Mouse (Mus musculus) neural tube, embryonic 14.5 days (tissue): Measurements from ENCODE around the gene Ipcef1. TPM values are rescaled to one million over a fixed set of nuclear protein-coding genes. Genes with fewer than 3 reads are reported as not detected.

Experiments used
- ATAC-seq: fragments of 200-750 bp; cut with Nextera tagmentation; 2 replicates; pipeline ENCODE4 v1.8.0; 2017; ENCODE audit warnings: low read depth, mild to moderate bottlenecking, moderate TSS enrichment, moderate library complexity
- H3K27ac ChIP-seq: fragments of 300-500 bp; sonication (generic); 2 replicates; pipeline ENCODE4 v1.5.1; 2014; ENCODE audit warnings: low read depth, mild to moderate bottlenecking, control low read depth, low read length, moderate library complexity, mixed read lengths
- H3K27me3 ChIP-seq: fragments of 300-500 bp; sonication (generic); 2 replicates; pipeline ENCODE4 v1.6.1; 2014; ENCODE audit warnings: low read length; ENCODE audit not compliant: control insufficient read depth, insufficient read depth
- H3K36me3 ChIP-seq: fragments of 300-500 bp; sonication (generic); 2 replicates; pipeline ENCODE4 v1.6.1; 2014; ENCODE audit warnings: low read length, mixed read lengths; ENCODE audit not compliant: control insufficient read depth, insufficient read depth
- H3K4me1 ChIP-seq: fragments of 300-500 bp; sonication (generic); 2 replicates; pipeline ENCODE4 v1.6.1; 2014; ENCODE audit warnings: low read length; ENCODE audit not compliant: control insufficient read depth, insufficient read depth
- H3K4me2 ChIP-seq: fragments of 300-500 bp; sonication (generic); 2 replicates; pipeline ENCODE4 v1.6.1; 2014; ENCODE audit warnings: mild to moderate bottlenecking, low read depth, low read length, control low read depth
- H3K4me3 ChIP-seq: fragments of 300-500 bp; sonication (generic); 2 replicates; pipeline ENCODE4 v1.5.1; 2014; ENCODE audit warnings: low read depth, low read length, control low read depth, mixed read lengths
- H3K9ac ChIP-seq: fragments of 300-500 bp; sonication (generic); replicated peaks from 2 replicates; pipeline ENCODE4 v1.6.1; 2014; ENCODE audit warnings: low read depth, mild to moderate bottlenecking, control low read depth, low read length, mixed read lengths
- H3K9me3 ChIP-seq: fragments of 300-500 bp; sonication (generic); 2 replicates; pipeline ENCODE4 v1.6.1; 2016; ENCODE audit warnings: low read length; ENCODE audit not compliant: control insufficient read depth
- WGBS: fragments of 180-500 bp; shearing (Covaris S2); extraction: QIAGEN DNeasy Blood & Tissue Kit; methylation state at CpG from one replicate; pipeline ENCODE4 v1.1.7; 2014; 5-methylcytosine and 5-hydroxymethylcytosine counted together
- polyA plus RNA-seq: library from polyadenylated mRNA; unstranded; fragments of >200 nt; fragmentation: Nextera tagmentation; extraction: Ambion mirVana; gene quantifications from 2 replicates; pipeline ENCODE4 v1.2.1, GENCODE M21; 2014

Gene Ipcef1
- polyA plus RNA-seq, 1 experiment from 2014 or later = 5.4 TPM

DNA sequence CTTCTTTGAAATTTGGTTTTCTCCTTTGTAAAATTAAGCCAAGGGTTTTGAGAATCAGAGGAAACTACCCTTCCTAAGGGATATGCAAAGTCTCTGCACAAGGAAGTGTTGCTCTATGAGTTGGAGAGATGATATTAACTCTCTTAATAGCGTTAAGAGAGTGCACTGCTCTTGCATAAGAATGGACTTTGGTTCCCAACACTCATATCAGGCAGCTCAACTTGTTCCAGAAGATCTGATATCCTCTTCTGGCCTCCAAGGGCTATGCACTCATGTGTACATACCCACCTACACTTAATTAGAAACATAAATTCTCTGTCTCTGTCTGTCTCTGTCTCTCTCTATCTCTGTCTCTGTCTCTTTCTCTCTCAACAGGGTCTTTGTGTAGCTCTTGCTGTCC, 123.4 kb downstream of the Ipcef1 start:
- Histone ChIP-seq H3K4me1 (no peaks in the 10 kb centered on the region), H3K36me3 (no peaks in the 10 kb centered on the region), H3K27ac (no peak overlapping the region), H3K9me3 (no peaks in the 10 kb centered on the region), H3K27me3 (no peaks in the 10 kb centered on the region), H3K9ac (no peak overlapping the region), H3K4me3 (no peak overlapping the region), H3K4me2 (no peak overlapping the region)
- 44% methylated on average over 1 of the region's 1 CpGs for WGBS
- no peak for ATAC-seq

- 89% methylated on average over 4 of the region's 4 CpGs for WGBS
- Histone ChIP-seq H3K4me2 (no peak overlapping the region), H3K36me3 (no peaks in the 10 kb centered on the region), H3K9me3 (no peaks in the 10 kb centered on the region), H3K4me1 (no peaks in the 10 kb centered on the region), H3K27me3 (no peaks in the 10 kb centered on the region), H3K9ac (no peak overlapping the region), H3K4me3 (no peak overlapping the region), H3K27ac (no peak overlapping the region)
- no peak for ATAC-seq
These were observed 124.6 kb downstream of the Ipcef1 start for GRCm38 (mm10) chr10:6927600-6928223.

DNA sequence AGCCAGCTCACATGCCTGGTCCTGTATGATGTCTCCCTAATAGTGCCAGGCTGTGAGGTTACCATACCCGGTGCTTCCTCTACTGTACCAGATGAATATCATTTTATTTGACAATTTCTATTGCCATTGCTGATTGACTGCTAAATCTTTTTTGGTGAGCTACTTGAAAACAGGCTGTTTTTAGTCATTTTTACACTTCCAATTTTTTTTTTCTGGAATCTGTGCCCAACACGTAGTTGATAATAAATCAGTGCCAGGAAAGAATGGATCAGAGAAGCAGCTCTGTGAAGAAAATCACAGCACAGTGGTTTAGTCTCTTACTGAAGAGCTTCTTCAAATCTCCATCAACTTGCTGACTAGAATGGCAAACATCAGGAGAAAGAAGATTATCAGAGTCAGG, 125.6 kb downstream of the Ipcef1 start:
- 68% methylated on average over 2 of the region's 2 CpGs for WGBS
- no peak overlapping the region for H3K27ac ChIP-seq
- no peaks in the 10 kb centered on the region for H3K27me3 ChIP-seq
- no peak overlapping the region for H3K4me3 ChIP-seq
- H3K4me1 ChIP-seq = no peaks in the 10 kb centered on the region
- no peaks in the 10 kb centered on the region for H3K9me3 ChIP-seq
- no peak overlapping the region for H3K4me2 ChIP-seq
- no peak for ATAC-seq
- no peak overlapping the region for H3K9ac ChIP-seq
- H3K36me3 ChIP-seq = no peaks in the 10 kb centered on the region

DNA sequence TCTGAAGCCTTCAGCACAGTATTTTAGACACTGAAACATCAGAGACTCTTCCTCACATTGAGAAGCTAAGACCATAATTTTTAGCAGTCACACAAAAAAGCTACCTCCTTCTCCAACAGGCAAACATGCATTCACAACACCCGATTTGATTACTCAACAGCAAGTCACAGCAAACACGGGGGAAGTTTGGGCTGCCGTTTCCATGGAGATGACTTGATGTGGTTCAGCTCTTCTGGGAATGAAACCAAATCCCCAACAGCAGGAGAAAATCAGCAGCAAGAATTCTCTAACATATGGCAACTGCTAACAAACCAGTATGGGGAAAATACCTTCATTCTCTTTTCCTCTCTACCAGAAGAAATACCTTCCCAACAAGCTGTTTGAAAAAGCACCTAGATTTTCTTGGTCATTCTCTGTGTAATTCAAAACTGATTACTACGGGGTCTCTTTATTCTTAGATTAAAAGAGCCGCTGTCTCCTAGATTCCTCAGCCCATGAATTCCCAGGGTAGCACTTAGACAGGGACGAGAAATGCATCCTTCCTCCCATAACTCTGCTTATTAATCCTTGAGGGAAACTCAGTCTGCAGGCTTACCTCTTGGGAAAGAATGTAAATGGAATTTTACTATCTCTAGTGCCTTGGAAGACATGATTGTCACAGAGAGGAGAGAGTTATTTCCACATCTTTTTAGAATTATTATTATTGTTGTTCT, 135.6 kb downstream of the Ipcef1 start:
- Histone ChIP-seq H3K27me3 (no peaks in the 10 kb centered on the region), H3K4me3 (no peak overlapping the region), H3K4me2 (0 out of 2 replicates have a peak overlapping the region, but pooled peaks have one; percentile 6), H3K4me1 (0 out of 2 replicates have a peak, but pooled peaks cover 5% of the 10 kb centered on the region), H3K9ac (no peak overlapping the region), H3K36me3 (no peaks in the 10 kb centered on the region), H3K27ac (peak overlapping the region; percentile 55), H3K9me3 (no peaks in the 10 kb centered on the region)
- peak; percentile 83 for ATAC-seq
- WGBS = 8% methylated on average over 6 of the region's 6 CpGs

GRCm38 (mm10) chr10:6915991-6916390, 136.3 kb downstream of the Ipcef1 start:
- Histone ChIP-seq H3K9me3 (no peaks in the 10 kb centered on the region), H3K4me1 (0 out of 2 replicates have a peak, but pooled peaks cover 5% of the 10 kb centered on the region), H3K9ac (no peak overlapping the region), H3K36me3 (no peaks in the 10 kb centered on the region), H3K4me3 (no peak overlapping the region), H3K27ac (0 out of 2 replicates have a peak overlapping the region, but pooled peaks have one; percentile 44), H3K27me3 (no peaks in the 10 kb centered on the region), H3K4me2 (no peak overlapping the region)
- WGBS = 50% methylated on average over 1 of the region's 1 CpGs
- ATAC-seq = no peak

- Histone ChIP-seq H3K27me3 (no peaks in the 10 kb centered on the region), H3K36me3 (no peaks in the 10 kb centered on the region), H3K4me1 (no peaks in the 10 kb centered on the region), H3K27ac (no peak overlapping the region), H3K9me3 (no peaks in the 10 kb centered on the region), H3K9ac (no peak overlapping the region), H3K4me3 (no peak overlapping the region), H3K4me2 (no peak overlapping the region)
- 58% methylated on average over 2 of the region's 2 CpGs for WGBS
- ATAC-seq = no peak
These were observed 142.5 kb downstream of the Ipcef1 start for GRCm38 (mm10) chr10:6909763-6910162.

GRCm38 (mm10) chr10:6901819-6902393, 150.4 kb downstream of the Ipcef1 start:
- Histone ChIP-seq H3K9ac (no peak overlapping the region), H3K36me3 (no peaks in the 10 kb centered on the region), H3K4me1 (no peaks in the 10 kb centered on the region), H3K4me2 (no peak overlapping the region), H3K27ac (no peak overlapping the region), H3K27me3 (no peaks in the 10 kb centered on the region), H3K4me3 (no peak overlapping the region), H3K9me3 (no peaks in the 10 kb centered on the region)
- ATAC-seq = no peak
- WGBS = 95% methylated on average over 3 of the region's 3 CpGs

DNA sequence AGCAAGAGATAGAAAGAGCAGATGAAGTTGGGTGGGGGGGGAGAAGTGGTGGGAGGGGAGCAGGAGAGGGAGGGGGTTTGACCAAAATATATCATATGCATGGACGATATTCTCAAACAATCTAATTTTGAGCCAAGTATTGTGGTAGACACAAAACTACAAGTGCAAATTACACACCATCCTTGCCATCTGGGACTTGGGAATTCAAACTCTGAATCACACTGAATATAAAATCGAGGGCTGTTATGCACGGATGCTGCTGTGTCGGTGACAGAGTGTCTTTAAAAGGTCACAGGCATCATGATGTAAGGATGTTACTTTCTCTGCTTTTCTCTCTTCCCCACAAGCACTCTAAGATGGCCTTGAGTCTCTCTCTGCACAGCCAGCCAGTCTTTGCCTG, 152.2 kb downstream of the Ipcef1 start:
- 88% methylated on average over 4 of the region's 4 CpGs for WGBS
- Histone ChIP-seq H3K9me3 (no peaks in the 10 kb centered on the region), H3K27ac (no peak overlapping the region), H3K27me3 (no peaks in the 10 kb centered on the region), H3K4me1 (no peaks in the 10 kb centered on the region), H3K4me2 (no peak overlapping the region), H3K36me3 (no peaks in the 10 kb centered on the region), H3K9ac (no peak overlapping the region), H3K4me3 (no peak overlapping the region)
- no peak for ATAC-seq

DNA sequence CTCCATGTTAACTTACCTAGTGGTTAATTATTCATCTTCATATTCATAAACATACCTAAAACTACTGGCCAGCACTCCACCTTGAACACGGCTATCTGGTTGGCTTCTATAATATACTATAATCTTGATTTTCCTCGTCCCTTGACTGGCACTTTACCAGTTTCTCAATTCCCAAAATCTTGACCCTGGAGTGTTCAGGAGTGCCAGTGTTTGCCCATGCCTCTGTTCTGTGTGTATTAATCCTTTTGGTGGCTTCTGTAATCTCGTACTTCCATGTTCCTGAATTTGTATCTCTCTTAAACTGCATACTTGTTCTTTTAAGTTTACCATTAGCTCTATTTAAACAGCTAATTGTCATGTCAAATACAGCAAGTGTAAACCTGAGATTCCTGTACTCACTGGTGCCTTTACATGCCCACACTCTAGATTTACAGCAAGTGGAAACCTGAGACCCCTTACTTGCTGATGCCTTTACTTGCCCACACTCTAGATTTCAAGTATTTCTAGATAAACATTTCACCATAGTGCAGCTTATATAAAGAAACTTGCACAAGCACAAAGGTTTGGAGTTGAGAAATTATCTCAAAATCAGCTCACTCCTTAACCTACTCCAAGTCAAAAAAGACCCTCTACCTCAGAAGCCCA, 155.5 kb downstream of the Ipcef1 start:
- H3K27me3 ChIP-seq = no peaks in the 10 kb centered on the region
- H3K9ac ChIP-seq = no peak overlapping the region
- 86% methylated on average over 3 of the region's 3 CpGs for WGBS
- H3K27ac ChIP-seq = no peak overlapping the region
- H3K9me3 ChIP-seq = no peaks in the 10 kb centered on the region
- no peak for ATAC-seq
- H3K4me3 ChIP-seq = no peak overlapping the region
- no peaks in the 10 kb centered on the region for H3K4me1 ChIP-seq
- no peak overlapping the region for H3K4me2 ChIP-seq
- H3K36me3 ChIP-seq = no peaks in the 10 kb centered on the region
